Mouse (Mus musculus) spleen, postnatal 36 days (tissue): ENCODE data around the gene Rnft1.
A peak's percentile ranks its signal among the peaks of the same experiment; 100 is the strongest.
"Not testable (repeated sequence)": the region's sequence is repeated elsewhere in the genome, so short reads cannot be mapped to it uniquely, and the experiment has no call there.

ENCODE experiments used
- DNase-seq, 2 experiments: peaks; one replicate each; pipeline ENCODE4 v3.0.0; 2022; ENCODE audit warnings: low spot score in 2 of 2, mixed read lengths in 1 of 2

Gene Rnft1

GRCm38 (mm10) chr11:86517229-86517628 lies 32.8 kb downstream of the Rnft1 start:
- no peak for DNase-seq

GRCm38 (mm10) chr11:86519751-86520150 lies 35.3 kb downstream of the Rnft1 start:
- DNase-seq, result no peak

- no peak for DNase-seq
Observed at GRCm38 (mm10) chr11:86527528-86527927, 43.1 kb downstream of the Rnft1 start.

GRCm38 (mm10) chr11:86532834-86533233 lies 48.4 kb downstream of the Rnft1 start:
- DNase-seq, result peak in 1 of 2 experiments; percentile 18

GRCm38 (mm10) chr11:86533302-86533701 lies 48.8 kb downstream of the Rnft1 start:
- not testable (repeated sequence) for DNase-seq

- DNase-seq, result no peak
Observed at GRCm38 (mm10) chr11:86534201-86534910, 49.9 kb downstream of the Rnft1 start.

- DNase-seq, result no peak
Observed at GRCm38 (mm10) chr11:86538786-86539185, 54.3 kb downstream of the Rnft1 start.

GRCm38 (mm10) chr11:86539716-86540475 lies 55.4 kb downstream of the Rnft1 start:
- DNase-seq, result no peak

GRCm38 (mm10) chr11:86540476-86540845 lies 56.0 kb downstream of the Rnft1 start:
- no peak for DNase-seq

- DNase-seq, result no peak
Observed at GRCm38 (mm10) chr11:86542851-86543250, 58.4 kb downstream of the Rnft1 start.

- peak in 1 of 2 experiments; percentile 37 for DNase-seq
Observed at GRCm38 (mm10) chr11:86543960-86544638, 59.6 kb downstream of the Rnft1 start.

- peak; percentile 100 for DNase-seq
Observed at GRCm38 (mm10) chr11:86544639-86545299, 60.3 kb downstream of the Rnft1 start, which contains the start of the genes Rps6kb1 and Tubd1. Gene Rps6kb1 (minus strand): TSS chr11:86544805. Gene Tubd1 (plus strand): TSS chr11:86544991.

GRCm38 (mm10) chr11:86545556-86545955 lies 61.1 kb downstream of the Rnft1 start:
- DNase-seq, result no peak

- DNase-seq, result peak in 1 of 2 experiments; percentile 33
Observed at GRCm38 (mm10) chr11:86547412-86547811, 63.0 kb downstream of the Rnft1 start.
